Mouse (Mus musculus) splenic B cell, adult 2 months (primary cell): ENCODE measurements around the gene Abhd11.
A peak's percentile ranks its signal among the peaks of the same experiment; 100 is the strongest.
"Not testable (repeated sequence)": the region's sequence is repeated elsewhere in the genome, so short reads cannot be mapped to it uniquely, and the experiment has no call there.

Experiments used
- DNase-seq: peaks from one replicate; pipeline ENCODE4 v3.0.0-alpha.2; 2011; ENCODE audit warnings: low read depth, low spot score
- H3K27me3 ChIP-seq: 2 replicates; pipeline ENCODE4 v1.6.1; 2012; ENCODE audit warnings: mild to moderate bottlenecking, low read length, moderate library complexity, mixed read lengths; ENCODE audit not compliant: control insufficient read depth, poor library complexity, insufficient read depth, severe bottlenecking
- H3K36me3 ChIP-seq: 2 replicates; pipeline ENCODE4 v1.6.1; 2012; ENCODE audit warnings: mild to moderate bottlenecking, low read length, moderate library complexity, mixed read lengths; ENCODE audit not compliant: control insufficient read depth, poor library complexity, insufficient read depth, severe bottlenecking

Gene Abhd11

DNA sequence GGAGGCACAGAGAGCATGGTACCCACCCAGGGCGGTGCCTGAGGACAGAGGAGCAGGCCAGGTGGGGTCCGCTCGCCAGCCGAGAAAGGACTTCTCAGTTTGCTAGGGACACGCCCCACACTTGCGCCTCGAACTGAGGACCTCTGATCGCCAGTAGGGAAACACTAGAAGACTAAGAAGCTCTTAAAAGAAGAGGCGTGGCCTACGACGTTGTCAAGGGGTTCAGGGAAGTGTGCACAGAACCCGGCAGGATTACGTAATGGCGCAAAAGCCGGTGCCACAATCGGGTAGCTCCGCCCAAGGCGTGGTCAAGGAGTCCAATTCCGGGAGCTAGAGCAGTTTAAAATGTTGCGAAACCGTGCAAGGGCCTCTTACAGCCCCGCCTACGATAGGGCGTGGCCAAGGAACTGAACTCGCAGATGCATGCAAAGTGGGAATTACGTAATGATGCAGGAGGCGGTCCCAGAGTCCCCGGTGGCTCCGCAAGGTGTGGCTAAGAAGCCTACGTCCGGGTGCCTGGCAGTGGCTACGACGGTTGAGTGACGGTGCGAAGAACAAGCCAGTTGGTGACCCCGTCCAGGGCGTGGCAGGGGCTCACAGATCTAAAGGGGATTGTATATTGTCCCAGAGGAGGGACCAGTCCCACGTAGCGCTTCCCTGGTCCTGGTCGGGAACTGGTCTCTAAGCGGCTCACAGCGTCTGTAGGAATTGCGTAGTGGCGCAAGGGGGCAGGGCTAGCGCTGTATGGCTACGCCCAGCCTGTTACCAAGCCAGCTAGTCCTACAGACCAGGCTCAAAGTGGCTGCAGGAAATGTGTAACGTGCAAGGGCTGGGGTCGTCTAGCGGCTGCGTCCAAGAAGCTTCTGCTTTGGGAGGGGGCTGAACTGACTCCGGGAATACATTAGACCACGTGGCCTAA is at the start of gene Abhd11:
Abhd11 (plus strand) TSS at position 482 of the 919 bp plus-strand sequence.
- DNase-seq: peak; percentile 100
- H3K27me3 ChIP-seq: no peaks in the 10 kb centered on the region
- H3K36me3 ChIP-seq: no peaks in the 10 kb centered on the region; the same call in 1 of the 2 replicates

DNA sequence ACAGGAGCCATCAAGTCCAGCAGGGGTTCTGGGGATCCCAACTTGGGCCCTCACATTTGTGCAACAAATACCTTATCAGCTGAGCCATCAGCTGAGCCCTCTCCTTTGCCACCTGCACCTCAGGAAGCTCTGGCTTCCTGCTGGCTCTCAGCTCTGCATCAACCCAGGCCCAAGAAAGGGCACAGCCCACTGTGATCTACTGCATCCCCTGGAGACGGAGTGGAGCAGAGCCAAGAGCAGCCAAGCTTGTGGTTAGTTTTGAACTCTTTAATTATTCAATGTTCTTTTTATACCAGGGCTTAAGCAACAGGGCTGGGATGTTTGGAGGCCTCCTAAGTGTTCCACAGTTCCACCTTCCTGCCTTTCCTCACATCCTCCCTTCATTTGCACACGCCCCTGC is 48.5 kb upstream of the Abhd11 start:
- Histone ChIP-seq H3K36me3 (no peaks in the 10 kb centered on the region), H3K27me3 (no peaks in the 10 kb centered on the region)
- DNase-seq: no peak

DNA sequence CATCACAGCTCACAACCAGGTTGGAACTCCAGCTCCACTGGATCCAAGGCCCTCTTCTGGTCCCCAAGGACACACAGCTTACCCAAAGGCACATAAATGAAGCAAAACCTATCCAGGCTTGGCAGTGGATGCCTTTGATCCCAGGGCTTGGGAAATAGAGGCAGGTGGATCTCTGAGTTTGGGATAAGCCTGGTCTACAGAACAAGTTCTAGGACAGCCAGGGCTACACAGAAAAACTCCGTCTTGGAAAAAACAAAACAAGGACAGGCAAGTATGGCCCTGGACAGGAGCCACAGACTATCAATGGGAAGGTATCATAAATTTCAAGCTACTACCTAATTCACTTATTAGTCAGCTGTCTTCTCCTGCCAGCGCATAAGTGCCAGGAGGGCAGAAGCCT is 47.4 kb upstream of the Abhd11 start:
- H3K27me3 ChIP-seq: no peaks in the 10 kb centered on the region
- DNase-seq: no peak
- no peaks in the 10 kb centered on the region for H3K36me3 ChIP-seq

DNA sequence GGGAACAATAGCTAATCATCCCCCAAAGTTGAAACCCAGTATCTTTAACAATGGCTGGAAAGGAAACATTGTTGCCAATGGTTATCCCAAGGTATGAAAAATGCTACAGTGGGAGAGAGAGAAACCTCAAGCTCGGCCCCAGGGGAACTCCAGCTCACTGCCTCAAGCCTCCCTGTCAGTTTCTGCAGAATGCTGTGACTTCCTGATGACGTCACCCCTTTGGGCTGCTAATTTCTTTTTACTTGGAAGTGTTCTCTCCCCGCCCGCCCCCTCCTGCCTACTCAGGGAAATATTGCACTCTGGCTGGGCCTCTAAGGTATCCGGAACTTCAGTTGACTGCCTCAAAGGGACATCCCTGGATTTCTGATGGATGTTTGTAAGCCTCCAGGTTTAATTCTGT is 45.4 kb upstream of the Abhd11 start:
- Histone ChIP-seq H3K36me3 (no peaks in the 10 kb centered on the region), H3K27me3 (no peaks in the 10 kb centered on the region)
- DNase-seq: no peak

DNA sequence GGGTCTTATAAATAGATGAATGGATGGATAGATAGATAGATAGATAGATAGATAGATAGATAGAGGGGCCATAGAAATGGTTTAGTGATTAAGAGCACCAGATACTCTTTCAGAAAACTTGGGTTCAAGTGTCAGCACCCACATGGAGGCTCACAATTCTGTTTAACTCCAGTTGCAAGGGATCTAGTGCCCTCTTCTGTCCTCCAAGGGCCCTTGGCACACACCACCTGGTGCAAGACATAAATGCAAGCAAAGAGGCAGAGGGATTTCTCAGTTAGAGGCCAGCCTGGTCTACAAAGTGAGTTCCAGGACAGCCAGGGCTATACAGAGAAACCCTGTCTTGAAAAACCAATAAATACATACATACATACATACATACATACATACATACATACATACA is 44.3 kb upstream of the Abhd11 start:
- not testable (repeated sequence) for DNase-seq, H3K36me3 ChIP-seq, H3K27me3 ChIP-seq

DNA sequence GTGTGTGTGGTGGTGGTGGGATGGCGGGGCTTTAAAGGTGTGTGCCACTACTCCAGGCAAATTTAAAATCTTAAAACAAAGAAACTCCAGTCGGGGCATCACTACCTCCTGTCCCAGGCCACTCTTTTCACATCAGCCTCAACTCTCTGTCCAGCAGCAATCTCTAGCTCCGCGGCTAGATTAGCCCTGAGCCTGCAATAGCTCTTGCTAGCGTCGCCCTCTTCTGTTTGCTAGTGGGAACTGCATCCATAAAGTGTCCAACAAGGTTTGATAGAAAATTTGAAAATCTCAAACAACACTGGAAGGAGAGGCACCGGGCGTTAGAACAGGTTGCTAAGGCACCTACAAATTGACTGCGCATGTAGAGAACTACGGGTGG is 43.5 kb upstream of the Abhd11 start:
- peak; percentile 77 for DNase-seq
- no peaks in the 10 kb centered on the region for H3K36me3 ChIP-seq
- no peaks in the 10 kb centered on the region for H3K27me3 ChIP-seq

DNA sequence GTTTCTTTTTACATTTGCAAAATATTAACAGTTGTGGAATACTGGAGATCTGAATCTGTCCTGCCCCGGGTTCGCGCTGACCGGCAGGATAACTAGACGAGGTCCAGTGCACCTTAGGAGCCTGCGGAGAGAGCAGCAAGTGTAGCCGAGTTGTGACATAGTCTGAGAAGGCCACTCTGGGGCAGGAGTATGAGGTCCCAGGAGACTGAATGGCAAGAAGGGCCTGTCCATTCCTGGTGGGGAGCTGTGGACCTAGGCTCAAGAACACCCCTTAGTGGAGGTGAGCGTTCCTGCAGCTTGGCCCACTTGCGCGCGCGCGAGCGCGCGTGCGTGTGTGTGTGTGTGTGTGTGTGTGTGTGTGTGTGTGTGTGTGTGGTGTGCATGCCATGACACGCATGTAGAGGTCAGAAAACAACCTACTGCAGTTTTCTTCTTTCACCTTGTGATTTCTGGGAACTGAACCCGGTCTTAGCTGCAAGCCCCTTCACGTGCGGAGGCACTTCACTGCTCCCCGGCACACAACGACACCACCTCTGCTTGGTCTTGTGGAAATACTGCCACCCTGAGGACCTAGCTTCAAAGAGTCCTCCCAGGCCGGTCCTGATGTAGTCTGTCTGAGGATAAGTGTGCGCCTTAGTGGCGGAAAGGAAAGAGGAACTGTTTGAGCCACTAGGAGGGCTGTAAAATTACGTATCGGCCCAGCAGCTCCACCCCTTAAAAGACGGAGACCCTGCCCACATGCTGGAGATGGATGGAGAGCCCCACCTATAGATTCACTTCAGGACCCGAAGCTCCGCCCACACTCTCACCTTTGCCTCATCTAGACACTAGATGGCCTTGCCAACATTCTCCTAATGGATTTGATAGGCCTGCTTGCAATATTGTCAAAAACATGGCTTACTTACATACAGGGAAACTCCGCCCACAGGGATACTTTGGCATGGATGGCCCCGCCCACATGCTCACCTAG is 42.8 kb upstream of the Abhd11 start:
- DNase-seq: peak; percentile 85
- Histone ChIP-seq H3K27me3 (no peaks in the 10 kb centered on the region), H3K36me3 (no peaks in the 10 kb centered on the region)

DNA sequence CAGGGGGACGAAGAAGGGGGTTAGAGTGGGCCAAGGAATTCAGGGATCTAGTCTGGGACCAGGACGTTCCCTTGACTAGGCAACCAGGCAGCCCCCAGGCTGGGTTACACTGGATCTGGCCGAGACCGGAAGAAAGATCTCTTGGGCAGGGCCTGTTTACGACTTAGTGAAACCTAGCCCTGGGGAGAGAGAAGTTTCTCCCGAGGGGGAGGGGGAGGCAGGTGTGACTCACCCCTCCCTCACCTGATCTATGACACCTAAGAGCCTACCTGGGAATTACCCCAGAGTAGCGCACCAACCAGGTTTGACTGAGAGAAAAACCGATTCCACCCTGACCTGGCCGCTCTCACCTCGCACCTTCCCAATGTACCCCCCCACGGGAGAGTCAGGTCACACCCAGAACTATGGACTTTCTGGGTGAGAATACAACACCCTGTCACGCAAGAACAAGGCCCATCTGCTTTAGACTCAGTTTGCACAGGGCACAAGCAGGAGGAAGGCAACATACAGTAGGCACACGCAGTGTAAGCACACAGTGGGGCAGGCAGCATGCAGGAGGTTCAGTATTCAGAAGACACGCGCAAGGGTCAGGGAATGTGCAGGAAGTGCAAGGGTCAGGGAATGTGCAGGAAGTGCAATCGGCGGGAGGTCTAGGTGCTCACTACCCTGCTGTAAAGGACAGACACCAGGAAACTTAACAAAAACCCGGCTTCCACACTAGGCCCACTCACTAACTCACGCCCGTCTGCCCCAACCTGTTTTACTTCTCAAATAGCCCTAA is 41.6 kb upstream of the Abhd11 start:
- no peak for DNase-seq
- H3K27me3 ChIP-seq: no peaks in the 10 kb centered on the region
- H3K36me3 ChIP-seq: no peaks in the 10 kb centered on the region

DNA sequence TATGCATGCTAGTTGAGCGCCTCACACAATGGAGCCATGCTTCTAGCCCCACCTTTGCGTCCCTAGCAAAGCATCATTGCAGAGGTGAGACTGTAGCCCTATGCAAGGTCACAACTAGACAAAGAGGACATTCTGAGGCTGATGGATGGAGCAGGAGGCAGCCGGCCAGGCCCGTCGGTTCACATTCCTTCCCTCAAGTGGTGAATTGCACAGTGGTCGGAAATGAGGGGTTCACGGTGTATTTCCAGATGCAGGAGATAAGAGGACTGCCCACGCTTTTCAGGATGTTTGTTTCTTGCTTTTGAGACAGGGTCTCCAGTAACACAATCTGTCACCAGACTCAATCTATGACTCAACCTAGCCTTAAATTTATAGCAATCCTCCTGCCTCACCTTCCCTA is 38.3 kb upstream of the Abhd11 start:
- no peak for DNase-seq
- no peaks in the 10 kb centered on the region for H3K27me3 ChIP-seq
- no peaks in the 10 kb centered on the region for H3K36me3 ChIP-seq

DNA sequence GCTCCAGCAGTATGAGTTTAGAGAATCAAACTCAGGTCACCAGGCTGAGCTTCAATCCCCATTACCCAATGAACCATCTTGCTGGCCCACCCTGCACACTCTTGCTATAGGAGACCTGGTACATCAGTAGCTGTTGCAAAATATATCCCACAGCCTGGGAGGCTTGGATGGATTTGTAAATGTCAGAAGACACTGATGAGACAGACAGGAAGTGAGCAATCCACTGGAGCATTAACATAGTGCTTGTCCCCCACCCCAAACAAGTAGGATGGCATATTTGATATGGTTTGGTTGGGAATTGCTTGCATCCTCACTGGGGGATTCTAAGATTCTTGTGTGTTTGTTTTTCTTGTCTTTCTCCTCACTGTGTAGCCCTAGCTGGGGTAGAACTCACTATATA is 35.9 kb upstream of the Abhd11 start:
- DNase-seq: no peak
- no peaks in the 10 kb centered on the region for H3K27me3 ChIP-seq
- H3K36me3 ChIP-seq: no peaks in the 10 kb centered on the region

DNA sequence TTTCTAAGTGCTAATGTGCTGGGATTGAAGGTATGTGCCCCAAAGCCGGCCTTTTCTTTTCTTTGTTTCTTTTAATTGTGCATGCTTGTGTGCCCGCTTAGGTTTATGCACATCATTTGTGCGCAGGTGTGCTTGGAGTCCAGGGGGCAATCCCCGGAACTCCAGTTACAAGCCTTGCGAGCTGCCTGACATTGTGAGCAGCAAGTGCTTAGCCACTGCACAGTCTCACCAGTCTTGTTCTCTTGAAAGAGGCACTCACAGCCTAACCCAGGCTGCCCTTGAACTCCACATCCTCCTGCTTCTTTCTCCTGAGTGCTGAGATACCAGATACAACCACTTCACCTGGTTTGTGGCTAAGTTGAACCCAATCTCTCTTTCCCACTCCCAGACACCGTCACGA is 35.4 kb upstream of the Abhd11 start:
- no peak for DNase-seq
- H3K27me3 ChIP-seq: no peaks in the 10 kb centered on the region
- H3K36me3 ChIP-seq: no peaks in the 10 kb centered on the region

DNA sequence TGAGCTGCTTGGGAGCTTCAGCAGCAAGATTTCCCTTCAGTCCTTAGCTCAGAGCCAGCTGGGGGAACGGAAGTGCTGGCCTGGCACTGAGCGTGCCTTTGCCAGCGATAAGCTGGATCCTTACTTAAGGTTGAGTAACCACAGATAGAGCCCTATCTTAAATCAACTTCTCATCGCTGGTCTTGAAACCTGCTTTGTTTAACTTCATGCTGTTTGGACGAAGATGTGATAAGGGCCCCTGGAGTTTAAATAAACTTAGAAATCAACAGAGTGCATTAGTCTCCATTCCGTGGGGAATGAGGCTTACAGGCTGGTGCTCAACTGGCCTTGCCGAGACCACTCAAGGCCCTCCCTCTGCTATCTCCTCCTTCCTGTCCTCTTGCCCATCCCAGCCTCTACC is 34.7 kb upstream of the Abhd11 start:
- no peaks in the 10 kb centered on the region for H3K36me3 ChIP-seq
- no peaks in the 10 kb centered on the region for H3K27me3 ChIP-seq
- no peak for DNase-seq

DNA sequence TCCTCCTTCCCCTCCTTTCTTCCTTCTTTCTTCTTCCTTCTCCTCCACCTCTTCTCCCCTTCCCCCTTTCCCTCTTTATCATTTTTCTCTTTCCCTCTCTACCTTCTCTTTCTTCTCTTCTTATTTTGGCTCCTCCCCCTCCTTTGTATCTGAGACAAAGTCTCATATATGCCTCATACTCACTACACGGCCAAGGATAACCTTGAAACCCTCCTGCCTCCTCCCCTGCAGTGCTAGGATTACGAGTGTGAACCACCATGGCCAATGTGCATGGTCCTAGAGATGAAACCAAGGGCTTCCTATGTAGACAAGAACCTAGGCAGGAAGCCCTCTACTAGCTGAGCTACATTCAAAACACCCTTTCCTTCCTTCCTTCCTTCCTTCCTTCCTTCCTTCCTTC is 34.0 kb upstream of the Abhd11 start:
- no peaks in the 10 kb centered on the region for H3K36me3 ChIP-seq
- no peaks in the 10 kb centered on the region for H3K27me3 ChIP-seq
- no peak for DNase-seq

DNA sequence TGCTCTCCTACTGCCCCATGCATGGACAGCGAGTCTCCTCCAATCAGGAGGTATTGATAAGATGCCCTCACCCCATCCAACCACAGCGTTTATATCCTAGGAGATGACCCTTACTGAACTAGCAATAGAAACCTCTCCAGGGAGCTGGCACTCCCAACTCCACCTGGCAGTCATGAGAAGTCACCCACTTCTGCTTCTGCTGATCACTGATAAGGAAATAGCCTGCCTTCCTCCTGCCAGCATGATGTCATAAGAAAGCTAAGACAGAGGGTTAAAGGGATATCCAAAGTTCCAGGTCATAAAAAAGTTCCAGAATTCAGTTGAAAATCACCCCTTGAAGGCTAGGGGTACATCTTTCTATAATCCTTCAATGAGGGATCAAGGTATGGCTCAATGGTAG is 32.8 kb upstream of the Abhd11 start:
- H3K27me3 ChIP-seq: no peaks in the 10 kb centered on the region
- DNase-seq: no peak

More for the DNA sequence above, 32.8 kb upstream of the Abhd11 start:
- no peaks in the 10 kb centered on the region for H3K36me3 ChIP-seq
